Comparison of ENCODE assay signal across 9 mouse cellular contexts in the genomic region with DNA sequence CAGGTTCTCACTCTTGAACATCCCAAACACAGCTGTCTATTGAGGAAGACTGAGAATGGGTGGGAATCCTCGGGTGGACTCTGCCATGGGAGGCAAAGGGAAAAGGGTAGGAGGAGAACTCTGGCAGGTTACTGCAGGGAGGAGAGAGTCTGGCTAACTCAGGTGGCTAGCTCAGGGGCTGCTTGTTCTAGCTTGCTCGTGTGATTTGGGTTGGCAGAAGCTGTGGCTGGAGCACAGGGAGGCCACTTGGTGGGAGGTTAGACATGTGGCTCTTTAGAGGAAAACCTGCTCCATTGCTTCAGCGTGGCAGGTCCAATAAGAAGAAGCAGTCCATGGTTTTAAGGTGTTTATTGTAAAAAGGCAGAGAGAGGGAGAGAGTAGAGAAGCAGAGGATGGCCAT.
"Had no signal": no experiment of that assay in that cellular context is flagged by ENCODE, and none has a peak within 500 bp of the region (broad histone marks: within the 10 kb centered on the region; RNA-seq: fewer than 3 reads in every experiment).

No protein-coding gene starts in this region.

- DNase-seq: kidney, postnatal 10 days; kidney, postnatal 36 days; layer of hippocampus, postnatal 36 days; liver, embryonic 13.5 days; lung, adult 2 months; lung, postnatal 14 days; lung, postnatal 4 days; midbrain, embryonic 14.5 days; thymus, postnatal 25 days had no signal
